Mouse (Mus musculus) olfactory bulb, adult 2 months (tissue): ENCODE results near the gene Sapcd1. TPM values are rescaled to one million over a fixed set of nuclear protein-coding genes. Genes with fewer than 3 reads are reported as not detected.
"Not testable (repeated sequence)": the region's sequence is repeated elsewhere in the genome, so short reads cannot be mapped to it uniquely, and the experiment has no call there.

Source experiments
- H3K27ac ChIP-seq: fragments of 200-500 bp; 2 replicates; pipeline ENCODE4 v1.5.1; 2012; ENCODE audit warnings: low read depth, low read length; ENCODE audit not compliant: insufficient read depth
- H3K4me1 ChIP-seq: fragments of 200-500 bp; 2 replicates; pipeline ENCODE4 v1.6.1; 2012; ENCODE audit warnings: low read length; ENCODE audit not compliant: control insufficient read depth, insufficient read depth
- H3K4me3 ChIP-seq: fragments of 200-500 bp; 2 replicates; pipeline ENCODE4 v1.5.1; 2012; ENCODE audit warnings: mild to moderate bottlenecking, low read depth, low read length, moderate library complexity; ENCODE audit not compliant: insufficient read depth
- CTCF ChIP-seq: fragments of 200-500 bp; IDR thresholded peaks from 2 replicates; pipeline ENCODE4 v1.5.1; 2012; ENCODE audit warnings: low read depth, mild to moderate bottlenecking, low read length, moderate library complexity; ENCODE audit not compliant: insufficient read depth
- POLR2A ChIP-seq: fragments of 200-500 bp; IDR thresholded peaks from 2 replicates; pipeline ENCODE4 v1.6.1; 2012; ENCODE audit warnings: mild to moderate bottlenecking, low read depth, low read length, moderate library complexity; ENCODE audit not compliant: insufficient read depth
- WGBS: fragments of 180-500 bp; shearing (Covaris S2); methylation state at CpG from one replicate; pipeline ENCODE4 v1.1.7; 2018; 5-methylcytosine and 5-hydroxymethylcytosine counted together
- polyA plus RNA-seq: library from polyadenylated mRNA; stranded (reverse); fragments of >200 nt; gene quantifications from 2 replicates; pipeline ENCODE4 v1.2.4, GENCODE M21; 2012; ENCODE audit warnings: low replicate concordance; ENCODE audit not compliant: missing spikeins, insufficient read depth, insufficient read length

The Sapcd1 gene
- polyA plus RNA-seq, 1 experiment, result not detected

GRCm38 (mm10) chr17:35034896-35035295 is 7.1 kb upstream of the Sapcd1 start:
- TF ChIP-seq CTCF (no peak), POLR2A (no peak)
- whole genome bisulfite sequencing, result 58% methylated on average over 6 of the region's 6 CpGs
- Histone ChIP-seq H3K4me3 (no peak overlapping the region), H3K27ac (no peak overlapping the region), H3K4me1 (peaks cover 5% of the 10 kb centered on the region)

DNA sequence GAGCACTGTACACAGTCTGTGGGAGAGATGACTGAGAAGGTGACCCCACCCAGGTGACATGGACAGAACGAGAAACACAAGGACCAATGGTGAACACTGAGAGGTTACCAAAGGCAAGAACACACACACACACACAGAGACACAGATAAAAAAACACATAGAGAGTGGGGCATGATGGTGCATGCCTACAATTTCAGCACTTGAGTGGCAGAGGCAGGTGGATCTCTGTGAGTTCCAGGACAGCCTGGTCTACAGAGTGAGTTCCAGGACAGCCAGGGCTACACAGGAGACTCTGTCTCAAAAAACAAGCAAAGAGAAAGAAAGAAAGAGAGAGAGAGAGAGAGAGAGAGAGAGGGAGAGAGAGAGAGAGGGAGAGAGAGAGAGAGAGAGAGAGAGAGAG is 5.9 kb upstream of the Sapcd1 start:
- not testable (repeated sequence) for H3K4me3 ChIP-seq, H3K27ac ChIP-seq, H3K4me1 ChIP-seq
- WGBS, result 75% methylated on average over 1 of the region's 1 CpGs

DNA sequence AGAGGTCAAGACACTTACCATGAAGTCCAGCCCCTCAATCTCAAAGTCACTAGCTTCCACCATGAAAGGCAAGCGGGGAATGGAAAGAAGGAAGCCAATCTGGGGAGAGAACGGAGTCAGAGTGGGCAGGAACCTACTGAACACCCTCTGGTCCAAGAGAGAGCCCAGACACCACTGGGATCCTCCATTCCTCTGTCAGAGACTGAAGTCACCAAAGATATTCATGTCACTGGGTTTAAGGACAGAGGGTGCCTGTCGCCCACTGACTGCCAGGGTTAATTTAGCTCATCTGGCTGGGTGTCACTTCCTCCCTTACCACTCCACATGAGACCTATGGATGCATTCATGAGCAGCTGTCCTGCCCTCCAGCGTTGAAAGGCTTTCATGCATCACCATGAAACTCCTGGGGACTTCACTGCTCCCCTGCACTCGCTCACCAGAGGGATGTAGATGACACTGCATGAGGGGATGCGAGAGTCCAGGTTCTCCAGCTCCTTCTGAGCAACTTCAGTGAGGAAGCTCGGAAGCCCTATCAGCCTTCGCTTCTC is 4.6 kb upstream of the Sapcd1 start:
- TF ChIP-seq CTCF (no peak), POLR2A (no peak)
- H3K27ac ChIP-seq, result no peak overlapping the region
- 84% methylated on average over 8 of the region's 8 CpGs for whole genome bisulfite sequencing
- no peak overlapping the region for H3K4me3 ChIP-seq
- H3K4me1 ChIP-seq, result peaks cover 10% of the 10 kb centered on the region

DNA sequence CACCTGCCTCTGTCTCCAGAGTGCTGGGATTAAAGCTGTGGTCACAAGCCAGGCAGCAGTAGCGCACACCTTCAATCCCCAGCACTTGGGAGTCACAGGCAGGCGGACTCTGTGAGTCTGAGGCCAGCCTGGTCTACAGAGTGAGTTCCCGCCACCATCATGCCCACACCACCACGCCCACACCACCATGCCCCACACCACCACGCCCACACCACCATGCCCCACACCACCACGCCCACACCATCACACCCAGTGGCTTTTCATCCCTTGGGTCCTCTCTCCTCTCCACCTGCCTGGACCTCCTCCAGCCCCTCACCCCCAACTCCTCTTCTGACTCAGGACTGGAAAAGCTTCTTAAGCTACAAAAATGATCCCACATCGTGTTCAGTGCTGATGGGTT is 4.1 kb upstream of the Sapcd1 start:
- peaks cover 10% of the 10 kb centered on the region for H3K4me1 ChIP-seq
- WGBS, result 87% methylated on average over 7 of the region's 7 CpGs
- no peak for TF ChIP-seq CTCF
- TF ChIP-seq POLR2A, result no peak

GRCm38 (mm10) chr17:35031272-35031671 is 3.5 kb upstream of the Sapcd1 start:
- peaks cover 10% of the 10 kb centered on the region for H3K4me1 ChIP-seq
- TF ChIP-seq CTCF (no peak), POLR2A (no peak)
- 87% methylated on average over 11 of the region's 11 CpGs for WGBS
- no peak overlapping the region for H3K4me3 ChIP-seq
- H3K27ac ChIP-seq, result no peak overlapping the region

More for the DNA sequence above, 4.1 kb upstream of the Sapcd1 start:
- Histone ChIP-seq H3K4me3 (no peak overlapping the region), H3K27ac (no peak overlapping the region)

DNA sequence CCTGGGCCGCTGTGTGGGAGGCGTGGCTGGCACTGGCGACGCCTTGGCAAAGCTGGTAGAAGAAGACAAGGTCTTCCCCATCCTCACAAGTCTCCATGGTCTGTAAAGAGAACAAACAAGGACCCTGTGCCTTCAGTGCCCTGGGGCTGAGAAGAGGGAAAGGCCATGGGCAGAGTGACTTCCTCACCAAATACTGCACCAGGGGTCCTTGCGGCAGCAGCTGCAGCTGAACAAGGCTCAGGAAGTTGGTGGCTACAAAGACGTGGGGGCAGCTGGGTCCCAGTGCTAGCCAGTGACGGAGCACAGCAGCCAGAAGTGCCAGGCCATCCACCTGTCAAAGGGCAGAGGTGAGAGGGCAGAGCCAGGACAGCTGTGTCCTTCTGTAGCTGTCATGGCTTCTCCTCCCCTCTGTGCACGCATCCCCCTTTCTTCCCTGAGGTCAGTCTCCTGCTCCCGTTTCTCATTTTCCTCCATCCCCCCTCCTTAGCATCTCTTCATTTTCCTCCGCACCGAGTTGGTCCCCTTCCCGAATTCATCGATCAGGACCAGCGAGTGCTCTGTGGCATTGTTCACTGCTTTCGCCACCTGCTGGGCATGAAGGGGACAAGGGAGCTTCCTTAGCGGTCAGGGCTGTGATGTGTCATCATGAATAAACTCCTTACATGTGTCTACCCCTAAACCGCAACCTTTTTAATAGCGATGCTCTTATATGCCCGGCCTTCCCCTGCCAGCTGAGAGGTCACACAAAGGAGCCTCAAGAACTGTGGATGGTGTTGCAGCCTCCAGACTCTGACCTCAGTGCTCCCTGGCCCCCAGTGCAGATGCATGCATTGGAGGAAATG is 2.1 kb upstream of the Sapcd1 start:
- no peak for TF ChIP-seq CTCF
- no peak for TF ChIP-seq POLR2A
- WGBS, result 41% methylated on average over 19 of the region's 19 CpGs

DNA sequence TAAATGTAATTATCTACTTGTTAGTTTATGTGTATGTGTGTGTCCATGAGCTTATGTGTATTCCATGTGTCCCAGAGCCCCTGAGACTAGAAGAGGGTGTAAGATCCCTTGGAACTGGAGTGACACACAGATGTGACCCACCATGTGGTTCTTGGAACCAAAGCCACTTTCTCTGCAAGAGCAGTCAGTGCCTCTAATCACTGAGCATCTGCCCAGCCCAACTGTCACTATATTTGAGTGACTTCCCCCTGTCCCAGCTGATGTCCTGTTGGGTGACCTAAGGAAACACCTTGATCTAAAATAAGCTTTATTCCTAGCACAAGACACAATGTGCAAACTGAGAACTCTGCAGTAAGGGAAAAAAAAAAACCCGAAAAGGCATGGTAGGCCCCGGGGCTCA is 499 bp upstream of the Sapcd1 start:
- WGBS, result 82% methylated on average over 2 of the region's 2 CpGs
- no peak for TF ChIP-seq POLR2A
- no peak for TF ChIP-seq CTCF
- Histone ChIP-seq H3K27ac (no peak overlapping the region), H3K4me3 (no peak overlapping the region), H3K4me1 (peaks cover 16% of the 10 kb centered on the region)

More for the DNA sequence above, 2.1 kb upstream of the Sapcd1 start:
- no peak overlapping the region for H3K4me3 ChIP-seq
- peaks cover 16% of the 10 kb centered on the region for H3K4me1 ChIP-seq
- H3K27ac ChIP-seq, result no peak overlapping the region

- H3K4me3 ChIP-seq, result no peak overlapping the region
- 80% methylated on average over 5 of the region's 5 CpGs for WGBS
- TF ChIP-seq CTCF (no peak), POLR2A (no peak)
- no peak overlapping the region for H3K27ac ChIP-seq
- H3K4me1 ChIP-seq, result peaks cover 20% of the 10 kb centered on the region
Observed at GRCm38 (mm10) chr17:35026206-35026605, 1.6 kb downstream of the Sapcd1 start.

DNA sequence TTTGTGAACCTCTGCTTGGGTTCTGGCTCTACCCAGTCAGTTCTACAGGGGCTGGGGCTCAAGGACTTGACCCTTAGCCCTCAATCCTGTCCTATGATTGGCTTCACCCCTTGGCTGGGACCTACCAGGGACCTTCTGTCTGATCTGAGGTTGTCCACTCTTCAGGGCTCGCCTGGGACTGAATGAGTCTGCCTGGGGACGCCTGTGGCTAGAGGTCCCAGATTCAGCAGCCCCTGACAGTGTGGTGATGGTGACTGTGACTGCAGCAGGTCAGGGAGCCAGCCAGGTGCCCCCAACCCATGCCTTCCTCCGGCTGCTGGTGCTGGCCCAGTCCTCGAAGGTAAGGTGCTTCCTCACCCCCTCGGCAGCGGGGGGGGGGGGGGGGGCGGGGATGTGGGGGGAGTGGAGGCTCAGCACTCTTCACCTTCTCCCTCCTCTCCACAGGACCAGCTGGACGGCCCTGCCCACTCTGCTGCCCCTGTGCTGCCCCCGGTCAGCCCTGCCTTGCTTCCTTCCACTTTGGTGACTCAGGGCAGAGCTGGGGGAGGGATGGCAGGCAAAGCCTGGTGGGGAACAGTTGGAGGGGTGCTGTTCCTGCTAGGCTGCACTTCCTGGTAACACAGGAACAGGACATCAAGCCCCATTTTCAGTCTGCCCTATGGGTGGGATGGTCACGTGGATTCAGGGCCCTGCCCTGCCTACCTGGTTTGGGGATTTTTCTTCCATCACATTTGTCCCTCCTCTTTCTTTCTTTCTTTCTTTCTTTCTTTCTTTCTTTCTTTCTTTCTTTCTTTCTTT is 2.9 kb downstream of the Sapcd1 start:
- 82% methylated on average over 7 of the region's 10 CpGs for WGBS
- H3K4me3 ChIP-seq, result no peak overlapping the region
- H3K4me1 ChIP-seq, result peaks cover 17% of the 10 kb centered on the region
- TF ChIP-seq POLR2A, result no peak
- no peak for TF ChIP-seq CTCF
- no peak overlapping the region for H3K27ac ChIP-seq
